Mouse (Mus musculus) heart, adult 2 months (tissue): ENCODE data around the gene Cdc37.

ENCODE experiments used
- CTCF ChIP-seq: fragments of 200-600 bp; IDR thresholded peaks from 2 replicates; pipeline ENCODE4 v1.8.1; 2022; ENCODE audit warnings: antibody characterized with exemption, mild to moderate bottlenecking, moderate library complexity
- POLR2A ChIP-seq: fragments of 200-500 bp; IDR thresholded peaks from 2 replicates; pipeline ENCODE4 v1.6.1; 2011; ENCODE audit warnings: mild to moderate bottlenecking, low read depth, low read length, control low read depth; ENCODE audit not compliant: insufficient read depth

DNA sequence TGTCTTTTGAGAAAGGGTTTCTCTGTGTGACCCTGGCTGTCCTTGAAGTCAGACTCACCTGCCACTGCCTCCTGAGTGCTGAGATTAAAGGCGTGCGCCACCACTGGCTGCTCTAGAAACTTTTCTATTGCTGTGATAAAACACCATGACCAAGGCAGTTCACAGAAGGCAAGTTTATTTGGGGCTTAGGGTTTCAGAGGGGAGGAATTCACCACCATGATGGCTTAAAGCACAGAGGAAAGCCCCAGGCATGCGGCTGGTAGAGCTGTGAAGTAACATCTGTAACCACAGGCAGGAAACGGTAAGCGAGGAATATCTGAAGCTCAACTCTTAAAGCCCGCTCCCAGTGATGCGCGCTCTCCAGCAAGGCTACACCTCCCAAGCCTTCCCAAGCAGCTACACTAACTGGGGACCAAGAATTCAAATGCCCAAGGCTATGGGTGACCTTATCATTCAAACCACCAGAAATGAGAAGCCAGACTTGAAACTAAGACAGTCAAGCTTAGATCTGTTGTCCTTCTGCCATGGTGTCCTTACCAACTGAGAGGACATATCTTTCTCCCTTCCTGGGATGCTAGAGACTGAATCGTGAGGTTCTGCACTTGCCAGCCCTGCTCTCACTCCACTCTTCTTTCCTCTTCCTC is 16.6 kb downstream of the Cdc37 start:
- no peak for TF ChIP-seq CTCF
- no peak for TF ChIP-seq POLR2A
